9 mouse cellular contexts compared by ENCODE assay signal in the genomic region with DNA sequence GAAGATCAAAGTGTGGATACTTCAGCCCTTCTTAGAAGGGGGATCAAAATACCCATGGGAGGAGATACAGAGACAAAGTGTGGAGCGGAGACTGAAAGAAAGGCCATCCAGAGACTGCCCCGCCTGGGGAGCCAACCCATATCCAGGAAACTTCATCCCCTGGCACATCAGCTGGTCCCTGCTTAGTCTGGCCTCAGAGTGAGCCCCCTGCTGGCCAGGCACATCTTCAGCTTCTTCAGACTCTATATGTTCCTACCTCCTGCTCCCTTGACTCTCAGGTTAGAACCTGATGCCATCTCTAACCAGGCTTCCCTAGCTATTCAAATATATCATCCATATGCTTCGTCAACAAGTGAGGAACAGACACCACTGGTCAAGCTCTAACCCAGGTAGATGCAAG. TPM values are rescaled to one million over a fixed set of nuclear protein-coding genes. Genes with fewer than 3 reads are reported as not detected.
DNase-seq lines count a peak whose midpoint lies in the region; ATAC-seq lines count a peak whose summit lies in the region.
"Had no signal": no experiment of that assay in that cellular context is flagged by ENCODE, and none has a peak within 500 bp of the region (broad histone marks: within the 10 kb centered on the region; RNA-seq: fewer than 3 reads in every experiment).

No protein-coding gene starts in this region.

- ATAC-seq in hindbrain, embryonic 11.5 days (ENCODE audit: low FRiP score), result no peak
- ATAC-seq in hindbrain, embryonic 13.5 days (ENCODE audit: low FRiP score), result no peak

- no peak overlapping the region for H3K27ac ChIP-seq in hindbrain, embryonic 11.5 days (ENCODE audit: low read depth, low read length)
- H3K27ac ChIP-seq in hindbrain, embryonic 13.5 days, result no peak overlapping the region

- no peak overlapping the region for H3K9ac ChIP-seq in hindbrain, embryonic 11.5 days (ENCODE audit: low read depth, low read length)
- no peak overlapping the region for H3K9ac ChIP-seq in hindbrain, embryonic 13.5 days

- no peaks in the 10 kb centered on the region for H3K36me3 ChIP-seq in hindbrain, embryonic 11.5 days (ENCODE audit: control insufficient read depth, insufficient read depth, low read length)
- no peaks in the 10 kb centered on the region for H3K36me3 ChIP-seq in hindbrain, embryonic 13.5 days

- DNase-seq in hindbrain, embryonic 11.5 days (ENCODE audit: low spot score), result peak; percentile 28
- DNase-seq in A20 (ENCODE audit: low read depth, low spot score) (peak; percentile 50), ZHBTc4 (ENCODE audit: low read depth, low spot score) (peak; percentile 48)
- peak; percentile 42 for DNase-seq in gastrocnemius, postnatal 10 days
- peak; percentile 58 for DNase-seq in lung, postnatal 14 days
- DNase-seq in thymus, postnatal 36 days, result peak; percentile 72 to 75
- DNase-seq in layer of hippocampus, adult 9-11 months, result no peak

- H3K4me3 ChIP-seq in hindbrain, embryonic 11.5 days (ENCODE audit: low read depth, low read length), result no peak overlapping the region
- no peak overlapping the region for H3K4me3 ChIP-seq in hindbrain, embryonic 13.5 days

- no peaks in the 10 kb centered on the region for H3K27me3 ChIP-seq in hindbrain, embryonic 11.5 days (ENCODE audit: control insufficient read depth, insufficient read depth, low read length)
- H3K27me3 ChIP-seq in hindbrain, embryonic 13.5 days, result no peaks in the 10 kb centered on the region

- no peaks in the 10 kb centered on the region for H3K4me1 ChIP-seq in hindbrain, embryonic 11.5 days (replicated peaks; ENCODE audit: control insufficient read depth, insufficient read depth, low read length)
- peaks cover 21% of the 10 kb centered on the region for H3K4me1 ChIP-seq in hindbrain, embryonic 13.5 days (replicated peaks)

- 82% methylated on average over 3 of the region's 3 CpGs for WGBS in hindbrain, embryonic 11.5 days
- 73% methylated on average over 3 of the region's 3 CpGs for WGBS in hindbrain, embryonic 13.5 days

- no peak overlapping the region for H3K4me2 ChIP-seq in hindbrain, embryonic 11.5 days (replicated peaks; ENCODE audit: low read depth, low read length)
- H3K4me2 ChIP-seq in hindbrain, embryonic 13.5 days, result no peak overlapping the region

- no peaks in the 10 kb centered on the region for H3K9me3 ChIP-seq in hindbrain, embryonic 11.5 days (ENCODE audit: control insufficient read depth, low read length)
- H3K9me3 ChIP-seq in hindbrain, embryonic 13.5 days, result no peaks in the 10 kb centered on the region

RNA-seq across cellular contexts. Expression of a gene that starts 33.9 kb away (rescaled TPM):
- not detected in 2 replicates for polyA plus RNA-seq in hindbrain, embryonic 11.5 days (2014; fragmentation: Nextera tagmentation; extraction: Ambion mirVana)
- not detected in 2 replicates for polyA plus RNA-seq in hindbrain, embryonic 13.5 days (2015; fragmentation: Nextera tagmentation; extraction: Ambion mirVana)
- total RNA-seq in gastrocnemius, postnatal 10 days (2021), result under 1 TPM in 1 of 2 experiments, not detected in 1; 0.19 TPM
- total RNA-seq: layer of hippocampus, adult 8-10 months had no signal

RNA-seq across cellular contexts. Expression of a gene that starts 48.1 kb away (rescaled TPM):
- 0.21 and 0.32 TPM in 2 replicates for polyA plus RNA-seq in hindbrain, embryonic 11.5 days (2014; fragmentation: Nextera tagmentation; extraction: Ambion mirVana)
- polyA plus RNA-seq in hindbrain, embryonic 13.5 days (2015; fragmentation: Nextera tagmentation; extraction: Ambion mirVana), result 1.2 and 1.3 TPM in 2 replicates
- total RNA-seq in gastrocnemius, postnatal 10 days (2021), result 1 to 10 TPM; 2.9 to 5.0 TPM
